Mouse (Mus musculus) gastrocnemius, postnatal 25 days (tissue): ENCODE measurements around the gene Dnah14. TPM values are rescaled to one million over a fixed set of nuclear protein-coding genes. Genes with fewer than 3 reads are reported as not detected.

Experiments used
- DNase-seq: peaks from one replicate; pipeline ENCODE4 v3.0.0; 2022
- total RNA-seq, 2 experiments: library from RNA; stranded (reverse); gene quantifications; 1 replicate in 1 of 2; 2 replicates in 1 of 2; pipeline ENCODE4 v1.2.3; 2021

Dnah14 gene
- total RNA-seq, 2 experiments from 2014 or later = 0.08 TPM; not detected in 1

DNA sequence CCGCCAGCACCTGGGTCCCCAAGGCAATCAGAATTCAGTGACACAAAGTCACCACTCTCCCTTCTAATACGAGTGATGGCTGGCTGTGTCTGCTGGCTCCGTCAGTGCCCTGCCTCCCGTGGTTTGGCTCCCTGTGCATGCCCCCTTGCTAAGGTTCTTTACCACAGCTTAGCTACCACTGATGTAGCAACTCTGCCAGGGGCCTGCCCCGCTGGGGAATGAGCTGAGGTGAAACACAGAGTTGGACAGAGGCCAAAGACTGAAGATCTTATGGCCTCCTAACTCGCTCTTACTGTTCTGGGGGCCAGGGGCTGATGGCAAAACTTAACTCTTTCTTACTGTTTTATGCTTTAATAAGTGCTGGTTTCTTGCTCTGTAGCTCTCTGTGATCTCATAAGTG is 213.6 kb downstream of the Dnah14 start:
- no peak for DNase-seq

DNA sequence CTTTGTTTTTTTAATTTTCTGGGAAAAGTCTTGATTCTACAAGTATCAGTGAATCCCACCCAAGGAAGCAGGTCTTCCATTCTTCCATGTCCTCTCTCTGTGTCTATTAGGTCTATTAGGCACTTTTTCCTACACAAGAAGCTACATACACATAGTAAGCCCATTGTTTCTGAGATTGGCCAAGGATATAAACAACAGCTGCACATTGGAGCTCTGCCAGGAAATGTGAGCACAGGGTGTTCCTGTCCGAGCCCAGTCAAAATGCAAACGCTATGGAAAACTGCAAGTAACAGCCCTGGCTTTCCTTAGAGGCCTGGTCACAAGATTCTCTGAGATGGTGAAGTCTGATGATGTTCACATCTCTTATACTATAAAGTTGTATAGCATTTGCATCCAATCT is 217.2 kb downstream of the Dnah14 start:
- DNase-seq = peak; percentile 57

DNA sequence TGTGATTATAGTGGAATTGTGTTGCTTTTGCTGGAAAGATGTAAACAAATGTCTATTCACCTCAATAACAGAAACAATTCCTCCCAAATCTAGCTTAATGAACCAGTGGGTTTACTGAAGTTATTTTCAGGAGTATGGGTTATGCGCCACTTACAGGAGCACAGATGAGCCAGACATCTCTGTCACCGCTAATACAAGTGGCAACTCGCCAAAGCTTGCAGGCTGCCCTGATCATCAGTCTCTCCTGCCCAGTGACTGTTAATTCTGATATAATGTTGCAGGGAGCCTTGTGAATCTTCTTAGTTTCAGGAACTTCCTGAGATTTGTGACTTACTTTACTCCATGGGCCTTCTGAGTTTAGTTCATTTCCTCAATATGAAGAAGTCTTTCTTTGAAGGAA is 223.6 kb downstream of the Dnah14 start:
- DNase-seq = no peak

DNA sequence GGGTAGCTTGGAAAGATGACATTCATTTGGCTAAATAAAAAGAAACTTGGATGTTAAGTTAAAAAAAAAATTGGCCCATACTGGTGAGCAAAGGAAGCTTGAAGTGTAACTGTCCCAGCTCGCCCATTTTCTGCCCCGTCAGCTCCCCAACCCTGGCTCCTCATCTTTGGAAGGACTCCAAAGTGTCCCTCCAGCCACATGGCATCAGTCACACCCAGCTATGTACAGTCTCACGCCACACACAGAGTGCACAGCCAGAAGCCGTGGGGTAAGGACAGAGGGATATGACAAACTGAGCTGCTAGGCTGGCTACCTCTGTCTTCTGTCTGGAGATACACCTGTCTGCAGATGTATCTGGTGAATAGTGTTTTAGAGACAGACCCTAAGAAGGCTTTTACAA is 224.3 kb downstream of the Dnah14 start:
- no peak for DNase-seq

- DNase-seq = no peak
These were observed 235.3 kb downstream of the Dnah14 start for GRCm38 (mm10) chr1:181811481-181812223.

- DNase-seq = peak; percentile 16
These were observed 250.4 kb downstream of the Dnah14 start for GRCm38 (mm10) chr1:181826716-181827115.

DNA sequence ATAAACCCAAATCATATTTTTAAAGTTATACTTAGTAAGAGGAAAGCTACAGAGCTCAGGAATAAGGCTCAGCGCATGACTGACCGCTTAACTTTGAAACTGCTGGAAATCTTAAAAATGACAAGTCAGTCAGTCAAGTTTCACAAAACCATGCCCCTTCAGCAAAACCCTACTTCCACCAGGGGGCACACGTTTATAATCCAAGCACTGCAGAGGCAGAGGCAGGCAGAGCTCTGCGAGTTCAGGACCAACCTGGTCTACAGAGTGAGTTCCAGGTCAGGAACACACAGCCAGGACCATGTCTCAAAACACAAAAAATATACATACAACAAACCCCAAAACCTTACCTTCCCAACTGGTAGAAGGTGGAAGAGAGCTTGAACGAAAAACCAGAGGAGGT is 252.0 kb downstream of the Dnah14 start:
- no peak for DNase-seq

GRCm38 (mm10) chr1:181832720-181833119 is 256.4 kb downstream of the Dnah14 start:
- DNase-seq = no peak

- DNase-seq = no peak
These were observed 256.8 kb downstream of the Dnah14 start for GRCm38 (mm10) chr1:181833143-181833542.

DNA sequence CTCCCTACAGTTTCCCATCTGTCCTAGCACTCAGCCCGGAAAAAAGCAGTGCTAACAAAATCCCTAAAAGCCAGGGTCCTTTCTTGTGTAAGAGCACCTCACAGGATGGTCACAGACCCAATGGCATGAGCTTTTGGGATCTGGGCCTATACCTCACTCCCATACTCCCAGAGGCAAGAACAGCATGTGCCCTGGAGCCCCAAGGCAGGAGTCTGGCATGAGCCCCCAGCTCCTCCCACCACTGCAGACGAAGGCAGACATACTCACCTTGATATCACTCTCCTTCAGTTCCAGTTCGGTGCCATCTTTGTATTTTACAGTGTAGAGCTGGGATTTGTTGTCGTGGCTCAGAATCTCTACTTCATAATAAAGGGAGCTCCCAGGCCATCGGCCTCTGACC is 261.8 kb downstream of the Dnah14 start:
- DNase-seq = no peak

GRCm38 (mm10) chr1:181839746-181840366 is 263.5 kb downstream of the Dnah14 start:
- no peak for DNase-seq

DNA sequence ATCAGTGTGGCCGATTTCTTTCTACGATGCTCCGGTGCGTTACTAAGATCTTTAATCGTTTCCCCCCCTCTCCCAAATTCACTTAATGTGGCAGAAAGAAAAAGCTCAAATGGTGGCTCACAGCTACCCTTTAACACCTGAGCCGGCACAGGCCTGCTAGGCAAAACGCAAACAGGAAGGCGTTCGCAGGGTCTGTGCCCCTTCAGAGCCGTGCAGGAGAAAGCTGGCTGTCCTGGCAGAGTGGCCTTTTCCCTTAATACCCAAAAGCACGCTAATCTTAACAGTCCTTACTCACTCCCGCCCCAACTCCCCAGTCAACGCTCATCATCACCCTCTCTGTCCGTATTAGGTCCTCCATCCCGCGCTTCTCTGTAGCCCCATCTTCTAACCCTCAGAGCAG is 265.0 kb downstream of the Dnah14 start:
- DNase-seq = no peak

GRCm38 (mm10) chr1:181841864-181842672 is 265.7 kb downstream of the Dnah14 start:
- peak; percentile 98 for DNase-seq

DNA sequence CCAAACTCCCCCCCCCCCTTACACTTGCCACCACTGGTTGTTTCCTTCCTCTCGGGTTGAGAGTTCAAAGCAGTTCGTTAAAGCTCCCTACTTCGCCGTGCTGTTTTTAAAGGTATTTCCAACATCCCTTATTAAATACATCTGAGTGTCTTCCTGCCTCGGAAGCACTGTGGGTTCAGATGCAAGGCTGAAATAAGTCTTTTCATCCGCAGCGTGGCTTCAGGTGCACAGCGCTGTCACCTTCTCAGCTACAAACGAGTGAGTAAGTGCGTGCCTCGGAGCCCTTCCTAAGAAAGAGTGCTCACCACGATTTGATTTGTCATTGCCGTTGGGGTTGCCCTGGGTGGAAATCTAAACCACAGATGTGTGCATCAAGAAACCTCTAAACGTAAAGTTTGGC is 266.4 kb downstream of the Dnah14 start, which contains the start of gene Lbr:
Lbr (minus strand) TSS at position 266 of the 400 bp plus-strand sequence.
- DNase-seq = no peak

GRCm38 (mm10) chr1:181844874-181845547 is 268.7 kb downstream of the Dnah14 start:
- DNase-seq = no peak

GRCm38 (mm10) chr1:181845767-181846166 is 269.4 kb downstream of the Dnah14 start:
- no peak for DNase-seq

- no peak for DNase-seq
These were observed 271.0 kb downstream of the Dnah14 start for GRCm38 (mm10) chr1:181847396-181847795.

DNA sequence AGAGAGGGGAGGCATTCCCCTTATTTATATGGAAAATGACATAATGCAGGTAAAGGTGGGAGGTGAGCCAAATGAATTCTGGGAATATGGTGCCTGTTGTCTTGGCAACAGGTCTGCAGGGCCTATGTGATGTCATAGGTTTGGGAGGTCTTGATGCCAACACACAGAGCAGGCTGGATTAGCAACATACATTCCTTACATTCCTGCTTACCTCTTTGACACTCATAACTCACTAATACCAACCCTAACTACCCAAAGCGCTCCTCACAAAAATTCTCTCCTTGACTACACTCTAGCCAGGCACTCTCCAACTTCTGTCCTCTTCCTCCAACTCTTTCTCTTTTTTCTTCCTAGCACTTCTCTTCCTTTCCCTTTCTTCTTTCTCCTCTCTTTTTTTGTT is 271.9 kb downstream of the Dnah14 start:
- no peak for DNase-seq

- peak; percentile 39 for DNase-seq
These were observed 274.1 kb downstream of the Dnah14 start for GRCm38 (mm10) chr1:181850441-181850840.

GRCm38 (mm10) chr1:181851521-181852310 is 275.4 kb downstream of the Dnah14 start:
- peak; percentile 85 for DNase-seq

DNA sequence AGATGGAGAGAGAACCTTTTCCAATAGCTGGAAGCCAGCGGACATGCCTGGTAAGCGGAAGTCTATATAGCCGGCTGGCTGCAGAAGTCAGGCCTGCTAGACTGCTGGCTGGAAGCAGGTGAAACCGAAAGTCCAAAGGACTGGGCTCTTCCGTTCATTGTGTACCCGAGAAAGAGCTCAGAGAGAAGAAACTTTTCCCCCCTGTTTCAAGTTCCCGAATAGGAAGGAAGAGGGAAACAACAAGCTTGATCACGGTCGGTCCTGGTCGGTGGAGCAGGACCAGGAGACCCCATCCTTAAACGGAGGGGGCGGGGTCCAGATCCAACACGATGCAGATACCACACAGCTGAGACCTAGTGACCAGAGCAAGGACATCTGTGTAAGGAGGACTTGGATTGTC is 276.1 kb downstream of the Dnah14 start:
- peak; percentile 28 for DNase-seq
